Mouse (Mus musculus): ENCODE results near the gene Pde4c.
A peak's percentile ranks its signal among the peaks of the same experiment; 100 is the strongest.

Gene Pde4c

DNA sequence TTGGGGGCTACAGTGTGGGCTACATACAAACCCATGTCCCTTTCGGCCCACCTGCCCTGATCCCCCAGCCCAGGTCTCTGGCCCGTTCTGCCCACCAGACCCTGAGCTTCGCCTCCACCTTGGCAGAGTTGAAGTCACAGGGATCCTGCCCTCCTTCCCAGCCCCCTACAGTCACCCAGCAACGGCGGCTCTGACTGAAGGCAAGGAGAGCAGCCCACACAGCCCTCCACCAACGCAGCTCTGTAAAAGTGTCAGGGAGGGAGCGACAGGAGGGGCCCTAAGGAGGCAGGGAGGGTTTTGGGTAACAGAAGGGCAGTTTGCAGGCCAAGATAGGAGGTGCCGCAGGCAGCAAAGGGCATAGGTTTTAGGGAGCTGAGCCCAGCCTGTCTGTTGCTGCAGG lies 67.3 kb downstream of the Pde4c start:
- no peak for DNase-seq (ENCODE audit: low spot score)

DNA sequence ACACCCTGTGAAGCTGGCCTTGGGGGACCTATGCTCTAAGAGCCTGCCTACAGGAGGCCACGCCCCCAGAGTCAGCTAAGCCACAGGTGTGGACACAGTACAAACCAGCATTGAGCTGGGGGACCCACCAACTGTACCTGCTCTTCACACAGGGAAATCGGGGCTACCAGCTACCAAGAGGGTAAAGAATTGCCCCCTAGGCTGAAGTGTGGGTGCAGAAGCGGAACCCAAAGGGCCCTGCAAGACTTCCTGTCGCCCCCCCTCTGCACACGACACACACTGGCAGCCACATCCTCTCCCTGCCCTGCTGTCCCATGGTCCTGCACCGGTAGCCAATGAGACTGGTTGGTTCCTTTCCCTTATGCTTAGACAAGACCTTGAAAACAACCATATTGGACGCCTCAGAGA lies 67.8 kb downstream of the Pde4c start:
- no peak for DNase-seq (ENCODE audit: low spot score)

DNA sequence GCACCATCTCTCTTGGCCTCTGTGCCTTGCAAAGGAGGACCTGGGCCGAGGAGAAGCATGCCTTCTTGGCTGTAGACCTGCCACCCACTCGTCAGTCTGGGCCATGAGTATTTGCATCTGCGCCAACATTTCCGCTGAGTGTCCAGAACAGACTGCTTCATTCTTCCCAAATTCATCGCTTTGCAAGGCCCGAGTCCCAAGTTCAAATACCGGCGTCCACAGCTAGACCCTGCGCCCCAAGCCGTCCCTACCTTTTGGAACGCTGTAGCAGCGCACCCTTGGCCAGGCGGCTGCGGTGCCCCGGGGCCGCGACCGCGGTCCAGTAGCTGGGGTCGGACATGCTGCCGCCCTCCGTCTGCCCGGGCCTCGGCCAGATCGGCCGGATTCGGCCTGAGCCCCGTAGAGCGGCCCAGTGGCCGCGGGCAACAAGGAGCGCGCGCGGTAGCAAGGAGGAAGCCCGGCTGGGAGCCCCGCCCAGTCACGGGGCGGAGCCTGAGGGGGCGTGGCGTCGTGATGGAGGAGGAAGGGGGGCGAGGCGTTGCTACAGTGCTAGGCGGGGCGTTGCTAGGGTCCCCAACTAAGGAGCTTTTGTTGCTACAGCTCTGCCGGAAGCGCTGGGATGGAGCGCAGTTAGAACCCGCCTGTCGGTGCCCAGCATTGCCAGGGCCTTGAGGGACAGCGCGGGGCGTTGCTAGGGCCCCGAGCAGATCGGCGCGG lies 68.6 kb downstream of the Pde4c start:
- DNase-seq (ENCODE audit: low spot score), result peak; percentile 97

DNA sequence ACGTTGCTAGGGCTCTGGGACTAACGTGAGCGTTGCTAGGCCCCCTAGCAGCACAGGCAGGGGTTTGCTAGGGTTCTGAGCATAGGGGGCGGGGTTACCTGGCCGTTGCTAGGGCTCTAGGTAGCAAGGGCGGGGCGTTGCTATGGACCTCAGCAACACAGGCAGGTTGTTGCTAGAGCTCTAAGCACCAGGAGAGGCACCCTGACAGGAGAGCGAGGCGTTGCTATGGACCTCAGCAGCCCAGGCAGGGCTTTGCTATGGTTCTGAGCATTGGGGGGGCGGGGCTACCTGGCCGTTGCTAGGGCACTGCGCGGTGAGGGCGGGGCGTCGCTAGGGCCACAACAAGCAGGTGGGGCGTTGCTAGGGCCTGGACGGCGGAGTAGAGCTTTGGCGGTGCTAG lies 69.2 kb downstream of the Pde4c start:
- peak; percentile 79 for DNase-seq (ENCODE audit: low spot score)

DNA sequence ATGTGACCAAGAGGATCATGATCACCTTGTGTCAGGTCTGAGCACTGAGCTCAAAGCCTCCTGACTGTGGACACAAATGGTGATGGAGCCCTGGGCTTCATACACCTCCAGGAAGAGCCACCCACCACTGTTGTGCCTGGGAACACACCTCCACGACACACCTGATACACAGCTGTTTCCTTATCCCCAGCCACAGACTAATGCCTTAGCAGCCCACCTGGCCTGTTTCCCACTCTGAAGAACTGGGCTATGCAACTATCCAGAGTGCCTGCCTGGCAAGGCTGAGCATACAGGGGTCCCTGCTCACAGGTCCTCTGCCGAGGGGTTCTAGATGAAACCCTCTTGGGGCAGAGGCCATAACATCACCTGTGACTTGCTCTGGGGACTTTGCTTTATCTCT lies 70.7 kb downstream of the Pde4c start:
- DNase-seq (ENCODE audit: low spot score), result no peak

DNA sequence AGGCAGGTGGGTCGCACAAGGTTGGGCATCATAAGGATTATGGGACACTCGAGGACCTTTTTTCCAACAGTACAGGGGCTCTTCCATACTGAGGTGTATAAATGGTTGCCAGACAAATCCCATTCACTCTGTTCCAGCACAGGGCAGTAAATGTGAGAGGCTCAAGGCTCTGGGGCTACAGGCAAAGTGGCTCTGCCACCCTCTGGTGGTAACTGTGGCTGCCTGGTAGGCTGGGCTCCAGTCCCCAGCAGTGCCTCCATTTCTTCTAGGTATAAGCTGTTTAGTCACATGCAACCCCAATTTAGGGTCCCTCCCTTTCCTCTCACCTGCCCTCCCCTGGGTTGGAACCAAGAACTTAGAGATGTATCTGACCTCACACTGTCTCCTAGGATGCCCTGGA lies 71.8 kb downstream of the Pde4c start:
- no peak for DNase-seq (ENCODE audit: low spot score)

DNA sequence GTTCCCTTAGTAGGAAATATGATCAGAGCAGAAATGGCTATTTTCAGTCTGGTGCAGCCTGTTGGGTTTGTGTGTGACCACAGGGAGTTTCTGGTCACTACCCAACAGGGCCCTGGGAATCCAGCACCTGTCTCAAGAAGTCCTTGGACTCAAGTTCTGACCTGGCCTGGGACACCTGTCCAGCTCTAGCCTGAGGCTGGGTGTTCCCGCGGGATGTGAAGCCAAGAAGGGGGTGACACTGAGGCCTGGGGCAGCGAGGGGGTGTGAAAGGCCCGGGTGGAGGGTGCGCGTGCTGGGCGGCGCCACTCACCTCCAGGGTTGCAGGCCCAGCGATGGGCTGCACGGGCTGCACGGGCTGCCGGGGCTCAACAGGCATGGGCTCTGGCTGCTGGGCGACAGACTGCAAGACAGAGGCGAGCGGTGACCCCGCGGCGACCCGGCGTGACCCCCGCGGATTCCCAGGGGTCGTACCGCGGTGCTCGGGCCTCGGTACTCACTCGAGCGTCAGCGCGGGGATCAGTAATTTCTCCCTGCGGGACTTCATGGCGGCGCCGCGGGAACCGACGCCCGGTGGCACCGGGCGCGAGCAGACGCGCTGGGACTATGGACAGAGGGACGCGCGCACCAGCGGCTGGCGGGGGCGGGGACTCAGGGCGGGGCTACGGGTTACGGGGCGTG lies 73.0 kb downstream of the Pde4c start:
- peak; percentile 37 for DNase-seq (ENCODE audit: low spot score)

DNA sequence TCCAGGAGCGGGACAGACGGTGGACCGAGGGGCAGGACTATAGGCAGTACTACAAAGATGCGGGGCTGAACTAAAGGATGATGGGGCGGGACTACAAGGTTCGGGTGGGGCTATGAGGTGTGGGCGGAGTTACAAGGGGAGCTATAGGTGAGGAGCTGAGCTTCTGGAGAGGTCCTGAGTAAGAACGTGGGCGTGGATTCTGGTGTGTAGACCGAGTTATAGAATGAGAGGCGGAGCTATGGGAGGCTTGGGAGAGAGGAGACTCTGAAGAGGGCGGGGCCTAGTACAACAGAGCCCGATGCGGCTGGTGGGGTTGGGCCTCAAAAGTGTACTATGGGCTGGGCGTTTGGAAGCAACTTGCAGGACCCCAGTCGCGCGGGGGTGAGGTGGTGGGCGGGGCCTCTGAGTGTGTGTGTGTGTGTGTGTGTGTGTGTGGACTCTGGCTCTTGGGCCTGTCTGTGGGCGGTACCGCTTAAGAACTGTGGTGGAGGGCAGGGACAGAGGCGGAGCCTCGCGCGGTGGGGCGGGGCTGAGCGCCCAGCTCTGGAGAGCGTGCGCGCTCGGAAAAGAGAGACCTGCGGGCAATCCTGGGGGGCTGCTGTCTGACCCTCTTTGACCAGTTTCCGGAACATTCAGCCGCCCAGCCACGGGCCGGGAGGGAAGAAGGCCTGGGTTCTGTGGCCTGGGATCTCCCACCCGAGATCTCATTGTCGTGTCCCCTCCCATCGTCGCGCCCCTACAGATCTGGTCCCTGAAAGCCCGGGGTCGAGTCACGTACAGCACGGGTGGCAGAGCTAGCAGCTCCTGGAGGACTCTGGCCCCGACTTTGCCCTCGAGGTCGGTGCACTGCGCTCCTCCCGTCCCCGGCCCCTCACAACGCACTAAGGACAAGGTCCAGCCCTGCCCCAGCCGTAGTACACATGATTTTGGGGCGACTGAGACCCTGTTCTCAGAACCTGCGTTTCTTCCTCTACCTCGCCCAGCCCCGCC lies 73.9 kb downstream of the Pde4c start:
- DNase-seq (ENCODE audit: low spot score), result peak; percentile 95

DNA sequence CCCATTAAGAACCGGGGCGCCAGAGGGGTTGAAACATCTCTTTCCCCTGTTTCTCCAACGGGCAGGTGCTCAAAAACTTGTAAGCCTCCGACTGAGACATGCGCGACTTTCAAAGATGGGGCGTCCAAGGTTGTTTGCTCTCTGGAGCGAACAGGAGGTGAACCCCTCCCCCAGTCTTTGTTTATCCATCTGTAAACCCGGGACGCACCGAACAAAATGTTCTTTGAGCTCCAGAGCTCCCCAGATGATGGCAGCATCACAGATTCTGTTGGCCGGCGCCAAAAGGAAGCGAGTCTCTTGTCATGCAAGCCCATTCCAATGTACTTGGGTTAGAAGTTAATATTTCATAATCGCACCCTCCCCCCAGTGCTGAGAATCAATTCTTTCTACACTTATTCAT lies 74.8 kb downstream of the Pde4c start:
- no peak for DNase-seq (ENCODE audit: low spot score)

DNA sequence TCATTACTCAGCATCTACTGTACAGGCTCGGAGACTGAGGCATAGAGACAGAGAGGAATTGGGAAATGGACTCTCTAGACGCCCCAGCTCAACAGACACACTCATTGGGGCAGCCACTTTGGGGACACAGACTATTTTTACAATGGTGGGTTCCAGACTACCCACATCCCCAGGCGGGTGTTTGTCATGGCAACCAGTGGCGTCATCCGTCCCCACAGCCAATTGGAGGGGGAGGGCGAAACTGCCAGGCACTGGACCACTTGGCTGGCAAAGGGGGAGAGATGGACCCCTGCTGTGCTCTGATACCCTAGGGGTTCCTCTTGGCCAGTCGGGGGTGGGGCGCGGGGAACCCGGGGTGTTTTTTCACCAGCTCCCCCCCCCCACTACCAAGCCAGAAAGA lies 77.1 kb downstream of the Pde4c start:
- no peak for DNase-seq (ENCODE audit: low spot score)
